Mouse (Mus musculus): ENCODE results near the gene Prm1.

Prm1 gene

GRCm38 (mm10) chr16:10782377-10783151, 23.1 kb downstream of the Prm1 start:
- DNase-seq (ENCODE audit: low read depth) = no peak

- peak; percentile 33 for DNase-seq (ENCODE audit: low read depth)
Measured at GRCm38 (mm10) chr16:10781862-10782371, 23.7 kb downstream of the Prm1 start.

- no peak for DNase-seq (ENCODE audit: low read depth)
Measured at GRCm38 (mm10) chr16:10780631-10781120, 25.0 kb downstream of the Prm1 start.

- no peak for DNase-seq (ENCODE audit: low read depth)
Measured at GRCm38 (mm10) chr16:10777579-10778160, 28.0 kb downstream of the Prm1 start.

GRCm38 (mm10) chr16:10776322-10776721, 29.3 kb downstream of the Prm1 start:
- DNase-seq (ENCODE audit: low read depth) = no peak

- no peak for DNase-seq (ENCODE audit: low read depth)
Measured at GRCm38 (mm10) chr16:10774726-10775125, 30.9 kb downstream of the Prm1 start.

GRCm38 (mm10) chr16:10773543-10773942, 32.1 kb downstream of the Prm1 start:
- no peak for DNase-seq (ENCODE audit: low read depth)

- DNase-seq (ENCODE audit: low read depth) = no peak
Measured at GRCm38 (mm10) chr16:10771769-10772510, 33.7 kb downstream of the Prm1 start.

GRCm38 (mm10) chr16:10770531-10771325, 34.9 kb downstream of the Prm1 start:
- no peak for DNase-seq (ENCODE audit: low read depth)

GRCm38 (mm10) chr16:10769661-10770060, 36.0 kb downstream of the Prm1 start:
- no peak for DNase-seq (ENCODE audit: low read depth)

- DNase-seq (ENCODE audit: low read depth) = no peak
Measured at GRCm38 (mm10) chr16:10768821-10769220, 36.8 kb downstream of the Prm1 start.

- peak; percentile 30 for DNase-seq (ENCODE audit: low read depth)
Measured at GRCm38 (mm10) chr16:10767158-10767557, 38.5 kb downstream of the Prm1 start.

GRCm38 (mm10) chr16:10764323-10764722, 41.3 kb downstream of the Prm1 start:
- no peak for DNase-seq (ENCODE audit: low read depth)

GRCm38 (mm10) chr16:10763540-10764264, 41.9 kb downstream of the Prm1 start:
- no peak for DNase-seq (ENCODE audit: low read depth)

GRCm38 (mm10) chr16:10762569-10763180, 43.0 kb downstream of the Prm1 start:
- no peak for DNase-seq (ENCODE audit: low read depth)

GRCm38 (mm10) chr16:10761182-10761581, 44.5 kb downstream of the Prm1 start:
- DNase-seq (ENCODE audit: low read depth) = no peak

GRCm38 (mm10) chr16:10756168-10756567, 49.5 kb downstream of the Prm1 start:
- no peak for DNase-seq (ENCODE audit: low read depth)

- DNase-seq (ENCODE audit: low read depth) = peak; percentile 91
Measured at GRCm38 (mm10) chr16:10754521-10755296, 50.9 kb downstream of the Prm1 start.

GRCm38 (mm10) chr16:10749824-10750223, 55.8 kb downstream of the Prm1 start:
- no peak for DNase-seq (ENCODE audit: low read depth)

- DNase-seq (ENCODE audit: low read depth) = no peak
Measured at GRCm38 (mm10) chr16:10749226-10749625, 56.4 kb downstream of the Prm1 start.
